Mouse (Mus musculus): ENCODE data around the gene Chuk. TPM values are rescaled to one million over a fixed set of nuclear protein-coding genes. Genes with fewer than 3 reads are reported as not detected.

The Chuk gene
- 10 to 100 TPM; 95.3 to 97.8 TPM for total RNA-seq (2023)

DNA sequence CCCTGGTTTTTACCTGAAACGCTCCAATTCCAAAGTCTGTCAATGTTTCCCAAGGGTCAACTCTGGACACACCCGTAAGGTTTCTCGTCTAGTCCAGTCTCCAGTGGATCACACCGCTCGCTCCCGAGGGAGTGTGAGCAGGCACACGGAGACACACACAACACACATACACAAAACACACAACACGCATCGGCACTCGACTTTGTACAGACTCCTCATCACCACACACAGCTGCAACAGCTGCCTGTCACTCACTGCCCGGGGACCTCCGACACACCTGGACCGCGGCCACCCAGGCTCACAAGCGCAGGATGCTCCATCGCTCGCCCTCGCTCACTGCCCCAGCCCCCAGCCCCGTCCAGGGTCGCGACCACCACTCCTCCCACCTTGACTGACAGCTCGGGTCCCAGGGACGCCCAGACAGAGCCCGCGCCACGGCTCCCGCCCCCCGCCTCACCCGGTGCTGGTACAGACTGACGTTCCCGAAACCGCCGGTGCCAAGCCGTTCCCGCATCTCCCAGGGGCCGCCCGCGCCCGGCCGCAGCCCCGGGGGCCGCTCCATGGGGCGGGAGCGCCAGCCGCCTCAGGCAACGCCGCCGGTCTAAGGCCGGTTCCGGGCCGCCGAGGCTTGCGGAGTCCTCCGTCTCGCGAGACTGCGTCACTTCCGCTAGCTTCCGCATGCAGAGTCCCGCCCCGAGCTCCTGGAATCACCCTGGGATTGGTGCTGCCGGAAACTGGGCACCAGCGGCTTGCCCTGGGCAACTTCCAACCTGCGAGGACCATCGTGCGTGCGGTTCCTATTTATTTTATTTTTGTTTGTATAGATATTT, at the start of gene Chuk:
TSS of gene Chuk (minus strand) at position 650 of the 830 bp plus-strand sequence.

DNA sequence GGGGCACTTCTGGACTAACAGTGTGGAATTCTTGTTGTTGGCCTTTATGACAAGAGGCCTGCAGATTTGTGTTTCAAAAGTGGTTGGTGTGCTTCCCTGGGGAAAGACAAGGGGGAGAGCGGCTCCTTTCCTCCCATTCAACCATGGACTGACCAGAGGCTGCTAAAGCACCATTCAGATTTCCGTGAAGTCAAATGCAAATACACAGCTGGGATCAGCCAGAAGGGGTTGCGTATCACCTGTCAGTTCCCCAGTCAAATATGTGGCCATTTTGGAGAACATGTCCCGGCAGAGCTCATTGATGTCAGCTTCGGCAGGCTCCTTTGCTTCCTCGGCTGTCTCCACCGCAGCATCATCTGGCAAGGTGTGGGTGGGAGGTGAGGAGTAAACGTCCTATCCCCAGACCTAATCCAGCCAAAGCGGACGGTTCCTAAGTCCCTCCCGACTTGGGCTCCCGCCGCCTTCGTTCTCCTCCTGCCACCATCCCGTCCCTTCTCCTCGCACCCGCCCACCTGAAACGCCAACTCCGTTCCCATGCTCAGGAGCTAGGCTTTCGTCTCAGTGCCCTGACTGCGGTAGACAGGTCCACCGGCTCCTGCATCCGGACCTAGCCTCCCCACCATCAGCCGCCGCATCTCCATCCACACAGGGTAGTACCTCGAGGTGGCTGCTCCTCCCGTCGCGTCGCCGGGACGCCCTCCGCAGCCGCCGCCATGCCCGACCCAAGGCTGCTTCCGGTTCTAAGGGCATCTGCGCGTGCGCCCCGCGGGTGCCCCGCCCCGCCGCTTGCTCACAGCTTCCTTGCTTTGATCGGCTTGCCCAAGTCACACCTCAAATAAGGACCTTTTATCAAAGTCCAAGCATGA, 38.7 kb upstream of the Chuk start, which contains the start of gene Bloc1s2:
TSS of gene Bloc1s2 (minus strand) at position 745 of the 866 bp plus-strand sequence.

DNA sequence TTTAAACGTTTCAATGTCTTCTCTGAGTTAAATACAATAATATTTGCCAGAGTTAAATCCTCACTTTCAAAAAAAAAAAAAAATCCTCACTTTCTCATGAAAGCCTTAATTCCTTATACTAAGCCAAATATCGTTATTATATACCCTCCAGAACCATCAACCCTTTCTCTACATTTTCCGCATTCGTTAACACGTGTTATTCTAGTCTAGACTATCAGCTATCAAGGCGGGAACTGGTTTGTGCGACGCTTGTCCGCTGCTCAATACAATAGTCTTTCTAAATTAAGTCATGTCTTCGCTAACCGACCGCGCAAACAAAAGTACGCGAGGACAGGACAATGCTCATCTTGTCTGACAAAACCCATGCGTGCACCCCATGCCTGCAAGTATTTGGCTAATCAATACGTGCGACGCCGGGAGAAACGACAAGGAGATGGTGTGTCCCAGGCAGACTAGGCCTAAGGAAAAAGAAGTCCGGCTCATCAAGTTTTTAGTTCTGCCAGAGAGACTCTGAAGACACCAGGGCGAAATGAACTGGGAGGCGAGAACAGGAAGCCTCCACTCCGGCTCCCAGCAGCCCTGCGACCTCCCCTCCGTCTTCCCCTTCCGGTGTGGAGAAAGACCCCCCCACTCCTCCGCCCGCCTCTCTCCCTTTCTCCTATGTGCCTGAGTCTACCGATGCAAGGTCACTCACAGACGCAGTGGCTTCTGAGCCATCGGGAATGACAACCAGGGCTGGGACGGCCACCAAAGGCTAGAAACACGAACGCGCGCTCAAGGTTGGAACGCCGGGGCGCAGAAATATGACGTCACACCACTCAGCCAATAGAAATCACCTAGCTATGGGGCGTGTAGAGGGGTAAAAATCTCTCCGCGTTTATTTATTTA, 28.0 kb upstream of the Chuk start, which contains the start of gene Cwf19l1:
TSS of gene Cwf19l1 (minus strand) at position 805 of the 888 bp plus-strand sequence.

DNA sequence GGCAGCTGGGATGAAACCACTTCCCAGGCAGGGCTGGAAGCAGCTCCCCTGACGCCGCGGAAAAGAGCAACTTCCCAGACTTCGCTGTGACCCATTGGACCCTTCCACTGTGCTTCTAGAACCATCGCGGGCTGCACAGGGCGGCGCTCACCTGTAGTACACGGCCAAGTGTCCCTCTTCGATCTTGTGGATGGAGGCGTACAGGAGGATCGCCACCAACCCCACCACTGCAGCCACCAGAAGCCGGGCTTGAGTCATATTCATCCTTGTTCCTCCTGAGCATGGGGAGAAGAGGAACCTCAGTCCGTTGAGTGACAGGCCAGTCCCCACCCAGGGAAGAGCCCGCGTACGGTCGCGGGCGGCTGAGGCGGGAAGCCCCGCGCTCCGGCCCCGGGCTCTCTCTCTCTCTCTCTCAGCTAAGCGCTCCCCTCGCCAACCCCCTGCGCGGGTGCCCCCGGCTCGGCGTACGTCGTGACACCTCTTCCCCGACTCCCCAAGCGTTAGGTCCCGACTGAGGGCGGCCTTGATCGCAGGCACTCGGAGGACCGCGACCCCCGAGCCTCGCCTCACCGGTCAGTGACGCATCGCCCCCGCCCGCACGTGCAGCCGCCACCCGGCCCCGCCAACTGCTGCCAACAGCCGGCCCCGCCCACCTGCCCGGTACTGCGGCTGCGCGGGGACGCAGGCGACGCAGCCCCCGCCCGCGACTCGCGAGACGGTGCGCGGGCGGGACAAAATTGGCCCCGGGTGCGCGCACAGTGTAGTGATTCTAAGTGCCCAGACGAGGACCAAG, 38.0 kb downstream of the Chuk start, which contains the start of gene Erlin1:
TSS of gene Erlin1 (minus strand) at position 665 of the 793 bp plus-strand sequence.

DNA sequence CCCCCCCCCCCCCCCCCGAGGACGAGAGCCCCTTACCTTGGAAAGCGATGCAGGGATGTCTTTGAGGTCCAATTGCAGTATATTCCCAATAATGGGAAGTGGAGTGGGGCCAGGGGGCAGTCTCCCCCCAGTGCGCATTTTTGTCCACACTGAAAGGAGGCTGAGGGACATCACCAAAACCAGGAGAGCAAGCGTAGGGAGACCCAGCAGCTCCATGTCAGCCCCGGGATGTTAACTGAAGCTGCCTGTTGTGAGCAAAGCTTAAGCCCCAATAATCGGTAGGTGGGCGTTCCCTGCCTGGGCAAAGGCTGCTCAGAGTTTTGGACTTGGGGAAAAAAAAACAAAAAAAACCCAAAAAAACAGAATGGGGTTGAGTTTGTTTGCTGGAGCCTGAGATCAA, 78.3 kb downstream of the Chuk start, which contains the start of gene Cyp2c23:
TSS of gene Cyp2c23 (minus strand) at position 237 of the 400 bp plus-strand sequence.

Other genes with a start within 250 kb of the Chuk start
- gene Dnmbp, start 167.3 kb downstream of the Chuk start, total RNA-seq (2023) = 10 to 100 TPM in 1 of 2 experiments, 1 to 10 TPM in 1; 9.5 to 10.3 TPM
- not detected for gene Cpn1, start 120.9 kb downstream of the Chuk start, total RNA-seq (2023)
- not detected for gene Cyp2c23, start 78.3 kb downstream of the Chuk start, total RNA-seq (2023)
- gene Erlin1, start 37.7 kb downstream of the Chuk start, total RNA-seq (2023) = 10 to 100 TPM; 21.4 to 24.2 TPM
- gene Cwf19l1, start 28.4 kb upstream of the Chuk start, total RNA-seq (2023) = 10 to 100 TPM; 31.7 to 34.6 TPM
- 10 to 100 TPM; 95.1 to 98.6 TPM for gene Bloc1s2, start 39.0 kb upstream of the Chuk start, total RNA-seq (2023)
- not detected for gene Pkd2l1, start 85.0 kb upstream of the Chuk start, total RNA-seq (2023)
- not detected for gene Scd3, start 95.8 kb upstream of the Chuk start, total RNA-seq (2023)
- gene Scd2, start 186.2 kb upstream of the Chuk start, total RNA-seq (2023) = 10 to 100 TPM; 35.2 to 49.2 TPM
- gene Scd4, start 225.6 kb upstream of the Chuk start, total RNA-seq (2023) = 1 to 10 TPM; 1.1 to 1.7 TPM